Mouse (Mus musculus) olfactory bulb, adult 2 months (tissue): ENCODE measurements around the gene Pkp4.

Source experiments
- CTCF ChIP-seq: fragments of 200-500 bp; IDR thresholded peaks from 2 replicates; pipeline ENCODE4 v1.5.1; 2012; ENCODE audit warnings: low read depth, mild to moderate bottlenecking, low read length, moderate library complexity; ENCODE audit not compliant: insufficient read depth
- POLR2A ChIP-seq: fragments of 200-500 bp; IDR thresholded peaks from 2 replicates; pipeline ENCODE4 v1.6.1; 2012; ENCODE audit warnings: mild to moderate bottlenecking, low read depth, low read length, moderate library complexity; ENCODE audit not compliant: insufficient read depth

- TF ChIP-seq CTCF (no peak), POLR2A (no peak)
Observed at GRCm38 (mm10) chr2:59284216-59284615, 123.6 kb downstream of the Pkp4 start.
